Mouse (Mus musculus) kidney, adult 2 months (tissue): Measurements from ENCODE around the gene Smarca4.

Experiments used
- CTCF ChIP-seq: fragments of 200-500 bp; conservative IDR thresholded peaks from 2 replicates; pipeline ENCODE4 v1.5.1; 2011; ENCODE audit warnings: low read depth, mild to moderate bottlenecking, control low read depth, low read length, moderate library complexity, mixed read lengths; ENCODE audit not compliant: insufficient read depth, insufficient read length
- POLR2A ChIP-seq: fragments of 200-500 bp; IDR thresholded peaks from one replicate; pipeline ENCODE4 v1.6.1; 2011; ENCODE audit warnings: low read depth, low read length, control low read depth

DNA sequence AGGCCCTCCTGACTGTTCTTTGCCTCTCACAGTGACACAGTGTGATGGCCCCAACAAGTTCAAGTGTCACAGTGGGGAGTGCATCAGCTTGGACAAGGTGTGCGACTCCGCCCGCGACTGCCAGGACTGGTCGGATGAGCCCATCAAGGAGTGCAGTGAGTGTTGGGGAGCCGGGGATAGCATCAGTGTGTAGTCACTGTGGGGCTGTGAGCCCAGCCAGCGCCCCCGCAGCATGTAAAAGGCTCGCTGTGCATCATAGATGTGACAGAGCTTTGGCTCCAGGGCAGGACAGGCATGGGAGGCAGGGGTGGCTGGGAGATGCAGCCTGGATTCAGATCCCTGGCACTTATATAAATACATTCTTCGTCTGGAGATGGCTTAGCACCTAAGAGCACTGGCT is 121.2 kb downstream of the Smarca4 start:
- TF ChIP-seq CTCF (no peak), POLR2A (no peak)
